Mouse (Mus musculus) left cerebral cortex, postnatal 4 days (tissue): Measurements from ENCODE around the gene Ahctf1. TPM values are rescaled to one million over a fixed set of nuclear protein-coding genes. Genes with fewer than 3 reads are reported as not detected.

ENCODE experiments used
- DNase-seq: peaks from one replicate; pipeline ENCODE4 v3.0.0-alpha.2; 2022
- intact Hi-C: fragments of 180-260 bp; cut with DNase I; formaldehyde crosslinking; loops from one replicate; pipeline ENCODE4 v1.15.1; 2025
- total RNA-seq, 2 experiments: library from RNA; stranded (reverse); gene quantifications; 2 replicates each; pipeline ENCODE4 v1.2.3; 2021

Gene Ahctf1
- total RNA-seq, 2 experiments from 2014 or later, result 37.3 to 40.5 TPM

GRCm38 (mm10) chr1:179805751-179806150 lies 2.3 kb upstream of the Ahctf1 start:
- DNase-seq, result no peak
- intact Hi-C loops, result no loop called here

DNA sequence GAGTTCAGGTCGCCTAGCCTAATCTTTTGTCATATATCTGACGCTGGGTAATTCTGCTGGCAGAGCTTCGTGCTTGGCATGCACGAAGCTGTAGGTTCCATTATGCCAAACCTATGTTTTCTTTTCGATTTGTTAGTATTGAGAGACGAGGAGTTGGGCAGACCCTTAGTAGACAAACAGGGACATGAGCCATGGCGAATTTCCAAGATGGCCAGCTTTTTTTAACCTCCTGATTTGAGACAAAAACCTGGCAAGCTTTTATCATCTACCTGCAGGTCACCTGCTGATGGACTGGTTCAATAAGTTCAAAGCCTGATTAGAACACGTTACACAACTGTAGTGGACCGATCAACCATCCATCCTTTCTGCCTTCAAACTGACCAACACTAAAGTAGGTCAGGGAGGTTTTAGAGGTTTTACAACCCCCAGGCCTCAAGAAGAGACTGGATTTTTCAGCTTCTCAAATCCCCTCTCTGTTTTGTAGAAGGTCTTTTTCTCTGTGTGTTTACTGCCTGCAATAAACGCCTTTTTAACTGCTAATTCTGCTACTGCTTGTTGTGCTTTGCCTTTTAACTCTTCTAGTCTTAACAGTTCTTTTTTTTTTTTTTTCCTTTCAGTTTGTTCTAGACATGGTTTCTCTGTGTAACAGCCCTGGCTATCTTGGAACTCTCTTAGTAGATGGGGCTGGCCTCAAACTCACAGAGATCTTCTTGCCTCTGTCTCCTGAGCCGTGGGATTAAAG lies 831 bp upstream of the Ahctf1 start:
- peak; percentile 9 for DNase-seq
- intact Hi-C loops, result no loop called here

DNA sequence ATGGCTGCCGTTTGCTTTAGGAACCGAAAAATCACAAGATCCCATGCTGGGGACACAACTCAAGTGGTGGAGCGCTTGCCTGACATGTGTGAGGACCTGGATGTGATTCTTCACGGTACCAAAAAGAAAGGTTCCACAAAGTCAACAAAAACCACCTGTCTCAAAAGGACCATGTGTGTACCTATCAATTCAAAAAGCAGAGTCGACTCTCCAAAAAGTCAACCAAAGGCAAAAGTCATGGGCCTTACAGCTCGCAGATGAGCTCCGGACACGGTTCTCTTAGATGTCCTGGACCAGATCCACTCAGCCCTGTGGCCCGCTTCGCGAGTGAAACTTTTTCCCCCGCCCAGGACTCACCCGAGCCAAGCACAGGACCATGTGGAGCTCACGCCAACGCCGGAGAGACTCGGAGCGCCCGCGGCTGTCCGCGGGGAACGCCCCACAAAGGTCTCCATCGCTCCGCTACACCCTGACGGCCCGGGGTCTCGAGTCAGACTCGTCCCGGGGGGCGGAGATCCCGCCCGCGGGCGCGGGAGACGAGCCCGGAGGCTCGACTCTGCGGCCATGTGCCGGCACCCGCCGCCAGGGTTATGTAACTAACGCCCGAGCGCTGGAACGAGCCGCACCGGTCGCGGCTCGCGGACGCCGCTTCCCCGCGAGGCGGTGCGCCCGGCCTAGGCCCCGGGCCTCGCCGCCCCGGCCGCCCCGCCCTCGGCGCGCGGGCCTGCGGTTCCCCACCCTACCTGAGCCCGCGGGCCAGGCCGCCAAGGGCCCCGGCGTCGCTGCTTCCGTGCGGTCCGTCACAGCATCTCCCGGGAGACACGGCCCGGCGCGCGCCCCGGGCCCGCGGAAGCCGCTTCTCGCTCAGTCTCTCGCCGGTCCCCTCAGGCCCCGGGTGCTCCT lies 619 bp downstream of the Ahctf1 start, which contains the start of gene Gm10518:
Gm10518 (plus strand) TSS at position 767 of the 903 bp plus-strand sequence.
- intact Hi-C loops, result no loop called here

GRCm38 (mm10) chr1:179798794-179799193 lies 4.7 kb downstream of the Ahctf1 start:
- intact Hi-C loops, result no loop called here
- DNase-seq, result no peak

More for the DNA sequence above, 619 bp downstream of the Ahctf1 start, which contains the start of gene Gm10518:
- DNase-seq, result peak; percentile 52

DNA sequence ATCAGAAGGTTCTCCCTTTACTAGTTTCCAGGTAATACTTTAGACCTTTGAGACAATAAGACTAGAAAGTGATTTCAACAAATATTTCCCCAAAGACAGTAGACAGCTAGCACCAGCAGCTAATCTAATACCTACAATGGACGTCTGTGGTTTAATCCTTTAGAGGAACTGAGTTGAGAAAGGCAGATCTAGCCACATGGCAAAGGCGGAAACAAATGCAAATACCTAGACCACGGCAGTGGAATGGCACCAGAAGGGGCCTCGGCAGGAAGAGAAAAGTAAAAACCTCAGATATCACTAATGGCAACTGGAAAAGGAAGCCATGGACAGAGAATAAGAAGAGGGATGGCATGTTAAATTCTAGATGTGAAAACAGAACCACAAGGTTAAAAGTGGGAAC lies 16.2 kb downstream of the Ahctf1 start:
- intact Hi-C loops, result no loop called here
- no peak for DNase-seq

DNA sequence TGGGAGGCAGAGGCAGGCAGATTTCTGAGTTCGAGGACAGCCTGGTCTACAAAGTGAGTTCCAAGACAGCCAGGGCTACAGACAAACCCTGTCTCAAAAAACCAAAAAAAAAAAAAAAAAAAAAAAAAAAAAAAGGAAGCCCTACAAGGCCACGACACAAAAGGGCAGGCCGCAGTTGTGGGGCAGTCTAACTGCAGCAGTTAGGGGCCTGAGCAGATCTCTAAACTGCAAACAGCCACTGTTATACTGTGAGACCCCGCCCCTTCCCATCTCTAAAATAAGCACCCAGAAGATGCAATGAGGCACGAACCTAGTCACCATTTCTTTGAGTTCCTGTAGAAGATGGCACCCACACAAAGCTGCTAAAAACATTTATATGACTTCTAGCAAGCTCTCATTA lies 18.0 kb downstream of the Ahctf1 start:
- no peak for DNase-seq
- intact Hi-C loops, result no loop called here

- DNase-seq, result no peak
- intact Hi-C loops, result no loop called here
Observed at GRCm38 (mm10) chr1:179784098-179784497, 19.4 kb downstream of the Ahctf1 start.

- intact Hi-C loops, result loop anchor here (10.0 kb wide), 1 partner anchor 92 kb away; no protein-coding TSS in a partner anchor
- no peak for DNase-seq
Observed at GRCm38 (mm10) chr1:179776831-179777230, 26.6 kb downstream of the Ahctf1 start.

DNA sequence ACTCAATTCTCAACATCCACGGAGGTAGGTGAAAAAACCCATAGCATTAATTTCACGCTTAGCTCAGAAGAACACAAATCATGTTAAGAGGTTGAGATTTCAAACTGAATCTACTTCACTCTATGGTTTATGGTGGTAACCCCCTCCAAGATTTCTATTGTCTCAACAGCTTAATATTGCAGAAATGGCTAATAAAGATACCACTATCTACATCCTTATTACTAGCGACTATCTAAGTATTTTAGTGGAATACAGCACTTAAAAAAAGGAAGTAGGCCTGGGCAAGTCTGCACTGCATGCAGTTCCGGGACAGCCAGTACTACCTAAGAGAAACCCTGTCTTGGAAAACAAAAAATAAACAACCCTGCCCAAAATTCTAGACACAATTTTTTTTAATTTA lies 42.9 kb downstream of the Ahctf1 start:
- intact Hi-C loops, result no loop called here

DNA sequence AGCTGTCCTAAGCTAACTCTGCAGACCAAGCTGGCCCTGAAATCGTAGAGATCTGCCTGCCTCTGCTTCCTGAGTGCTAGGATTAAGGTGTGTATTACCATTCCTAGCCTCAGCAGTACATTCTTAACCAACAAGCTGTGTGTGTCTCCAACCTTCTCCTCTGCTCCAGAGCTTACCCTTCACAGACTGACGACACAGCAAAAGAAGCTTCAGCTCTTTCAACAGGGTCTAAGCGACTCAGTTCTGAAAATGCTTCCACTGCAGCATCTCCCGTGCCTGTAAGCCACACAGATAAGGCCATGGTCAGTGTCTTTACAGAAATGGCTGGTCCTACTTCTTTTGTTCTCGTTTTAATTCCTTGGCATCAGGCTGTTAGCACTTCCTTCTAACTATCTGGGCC lies 43.4 kb downstream of the Ahctf1 start:
- no peak for DNase-seq
- intact Hi-C loops, result no loop called here

More for the DNA sequence above, 42.9 kb downstream of the Ahctf1 start:
- DNase-seq, result no peak

DNA sequence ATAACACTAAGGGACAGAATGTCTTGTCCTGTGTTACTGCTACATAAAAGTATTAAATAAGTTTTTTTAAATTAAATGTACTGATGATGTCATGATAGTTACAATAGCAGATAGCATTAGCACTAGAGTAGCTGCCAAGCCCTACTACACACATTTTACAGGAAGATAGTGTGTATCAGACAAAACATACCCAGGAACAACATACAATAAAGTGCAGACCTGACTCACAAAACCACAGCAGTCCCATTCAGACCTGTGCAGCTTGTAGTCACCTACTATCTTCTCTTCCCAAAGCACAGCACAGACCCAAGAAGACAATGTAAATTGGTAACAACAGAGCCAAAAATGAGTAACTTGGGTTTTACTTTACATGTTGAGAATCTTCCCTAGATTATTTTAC lies 47.0 kb downstream of the Ahctf1 start:
- no peak for DNase-seq
- intact Hi-C loops, result no loop called here

DNA sequence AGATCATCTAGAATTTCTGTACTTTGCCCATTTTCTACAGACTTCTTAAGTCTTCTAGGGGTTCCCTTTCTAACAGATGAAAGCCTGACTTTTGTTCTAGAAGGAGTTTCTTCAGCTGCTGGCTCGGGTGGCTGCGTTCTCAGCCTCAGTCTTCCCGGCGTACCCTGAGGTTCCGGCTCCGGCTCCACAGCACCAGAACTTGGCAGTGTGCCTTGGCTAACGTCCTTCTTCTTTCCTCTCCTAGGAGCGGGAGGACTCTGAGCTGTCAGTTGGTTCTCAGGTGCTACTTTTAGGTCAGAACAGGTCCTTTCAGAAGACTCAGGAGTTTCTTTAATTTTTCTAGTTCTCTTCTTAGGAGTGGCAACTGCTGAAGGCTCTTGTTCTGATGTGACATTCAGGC lies 50.5 kb downstream of the Ahctf1 start:
- no peak for DNase-seq
- intact Hi-C loops, result no loop called here

- DNase-seq, result no peak
- intact Hi-C loops, result no loop called here
Observed at GRCm38 (mm10) chr1:179752276-179752675, 51.2 kb downstream of the Ahctf1 start.

DNA sequence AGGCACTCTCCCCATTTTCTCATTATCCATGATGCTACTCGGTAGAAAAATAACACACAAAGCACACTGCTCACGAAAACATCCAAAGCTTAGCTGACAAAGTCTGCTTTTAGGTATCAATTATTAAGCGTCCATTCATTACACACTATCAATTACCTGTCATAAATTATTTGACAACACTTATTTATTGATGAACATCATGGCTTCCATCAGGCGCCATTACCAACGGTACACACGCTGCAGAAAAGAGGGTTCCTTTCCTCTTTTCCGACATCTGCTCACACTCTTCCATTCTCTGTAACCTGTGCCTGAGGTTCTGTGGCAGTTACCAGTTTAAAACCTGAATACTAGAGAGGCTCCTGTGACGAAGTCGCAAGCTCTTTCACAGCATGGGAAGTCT lies 58.3 kb downstream of the Ahctf1 start, which contains the start of gene Kif28:
Kif28 (minus strand) TSS at position 101 of the 400 bp plus-strand sequence.
- no peak for DNase-seq
- intact Hi-C loops, result no loop called here

DNA sequence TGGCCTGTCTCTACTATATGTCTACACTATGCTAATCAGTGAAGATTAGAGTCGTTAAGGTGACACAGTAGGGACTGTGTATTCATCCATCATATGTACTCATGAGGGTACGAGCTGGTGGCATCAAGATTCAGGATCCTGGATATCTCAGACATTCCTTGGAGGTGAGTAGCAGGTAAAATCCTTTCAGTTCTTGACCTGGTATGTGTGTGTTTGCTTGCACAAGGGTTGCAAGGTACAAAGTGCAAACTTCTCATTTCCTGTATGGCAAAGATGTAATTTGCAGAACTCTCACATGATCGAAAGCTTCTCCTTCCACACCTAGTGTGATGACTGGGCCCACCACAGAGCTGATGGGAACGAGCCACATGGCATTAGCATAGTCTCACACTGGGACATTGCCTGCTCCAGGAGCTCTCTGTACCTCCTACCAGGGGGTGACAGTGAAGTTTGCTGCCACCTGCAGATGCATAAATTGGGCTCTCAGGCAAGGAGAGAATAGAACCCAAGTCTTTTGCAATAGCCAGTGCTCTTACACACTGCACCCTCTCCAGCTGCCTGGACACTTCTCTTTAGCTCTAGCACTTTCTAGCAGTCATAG lies 59.8 kb downstream of the Ahctf1 start:
- DNase-seq, result no peak
- intact Hi-C loops, result no loop called here

DNA sequence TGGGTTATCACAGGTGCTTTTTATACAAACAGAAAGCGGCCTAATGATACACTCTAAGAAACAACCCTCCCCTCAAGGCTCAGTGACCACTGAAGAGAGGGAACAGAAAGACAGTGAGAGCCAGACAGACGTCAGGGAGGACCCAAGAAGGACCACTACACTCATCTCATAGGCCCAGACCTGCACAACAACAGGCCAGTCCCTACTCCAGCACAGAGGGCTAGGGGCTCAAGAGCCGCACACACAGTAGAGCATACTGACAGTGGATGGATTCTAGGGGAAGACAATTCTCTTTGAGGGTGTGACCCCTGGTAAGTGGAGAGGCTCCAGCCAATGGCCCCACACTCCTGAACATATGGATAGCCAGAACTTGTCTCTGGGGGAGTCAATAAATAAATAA lies 67.0 kb downstream of the Ahctf1 start:
- intact Hi-C loops, result loop anchor here (5.0 to 10.0 kb wide), 2 partner anchors 92 to 234 kb away; no protein-coding TSS in a partner anchor

DNA sequence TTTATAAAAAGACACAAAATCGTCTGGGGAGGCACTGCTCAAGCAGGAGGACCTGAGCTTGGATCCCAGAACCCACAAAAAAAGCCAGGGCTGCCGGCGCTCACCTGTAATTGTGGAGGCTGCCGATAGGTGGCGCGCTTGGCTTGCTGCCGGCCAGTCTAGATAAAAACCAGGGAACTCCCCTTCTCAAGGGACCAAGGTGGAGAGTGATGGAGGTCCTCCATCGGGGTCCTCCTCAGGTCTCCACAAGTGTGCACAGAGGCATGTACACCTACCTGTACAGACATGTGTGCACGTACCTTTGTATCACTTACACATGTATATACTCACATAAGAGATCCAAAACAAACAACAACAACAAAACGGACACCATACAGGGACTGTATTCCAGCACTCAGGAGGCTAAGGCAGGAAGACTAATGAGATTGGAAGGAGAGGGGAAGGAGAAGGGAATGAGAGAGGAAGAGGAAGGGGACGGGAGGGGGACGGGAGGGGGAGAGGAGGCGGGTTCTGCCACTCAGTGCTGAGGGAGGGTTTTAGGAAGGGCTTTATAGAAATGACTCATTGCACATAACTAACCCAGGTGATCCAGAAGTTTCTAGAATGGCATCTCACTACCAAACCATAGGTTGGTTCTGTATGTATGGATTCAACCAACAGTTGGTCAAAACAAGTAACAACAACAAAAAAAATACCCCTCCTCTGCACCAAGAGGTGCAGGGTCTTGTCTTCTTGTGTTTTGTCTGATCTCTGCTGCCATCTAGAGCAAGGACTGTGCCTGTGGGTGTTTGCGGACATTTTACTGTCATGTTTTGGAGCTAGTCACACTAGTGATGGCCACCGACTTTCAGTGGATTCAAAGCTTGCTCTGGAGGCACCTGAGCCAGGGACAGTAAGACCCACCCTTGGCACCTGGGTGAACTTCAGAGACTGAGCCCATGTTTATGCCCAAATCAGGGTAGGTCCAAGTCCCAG lies 68.7 kb downstream of the Ahctf1 start:
- DNase-seq, result peak; percentile 56
- intact Hi-C loops, result loop anchor here (5.0 to 10.0 kb wide), 2 partner anchors 90 to 232 kb away; no protein-coding TSS in a partner anchor

More for the DNA sequence above, 67.0 kb downstream of the Ahctf1 start:
- no peak for DNase-seq

- intact Hi-C loops, result loop anchor here (10.0 kb wide), 1 partner anchor 87 kb away; no protein-coding TSS in a partner anchor
Observed at GRCm38 (mm10) chr1:179731391-179731790, 72.1 kb downstream of the Ahctf1 start.

DNA sequence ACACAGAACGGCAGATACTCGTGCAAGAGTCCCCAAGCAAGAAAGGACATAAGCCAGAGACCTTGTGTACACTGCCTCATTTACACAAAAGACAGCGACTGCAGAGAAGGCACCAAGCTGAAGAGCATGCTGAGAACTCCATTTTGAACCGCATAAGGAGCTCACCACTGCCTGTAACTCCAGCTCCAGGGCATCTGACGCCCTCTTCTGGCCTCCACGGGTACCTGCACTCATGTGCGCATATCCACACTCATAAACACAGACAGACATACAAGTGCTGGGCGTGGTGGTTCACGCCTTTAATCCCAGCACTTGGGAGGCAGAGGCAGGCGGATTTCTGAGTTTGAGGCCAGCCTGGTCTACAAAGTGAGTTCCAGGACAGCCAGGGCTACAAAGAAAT lies 74.8 kb downstream of the Ahctf1 start:
- DNase-seq, result no peak
- intact Hi-C loops, result no loop called here

More at GRCm38 (mm10) chr1:179731391-179731790, 72.1 kb downstream of the Ahctf1 start:
- no peak for DNase-seq
